Mouse (Mus musculus) splenic B cell, adult 2 months (primary cell): ENCODE measurements around the gene Gm4756.
"Not testable (repeated sequence)": the region's sequence is repeated elsewhere in the genome, so short reads cannot be mapped to it uniquely, and the experiment has no call there.

Experiments used
- DNase-seq: peaks from one replicate; pipeline ENCODE4 v3.0.0-alpha.2; 2011; ENCODE audit warnings: low read depth, low spot score
- H3K27me3 ChIP-seq: 2 replicates; pipeline ENCODE4 v1.6.1; 2012; ENCODE audit warnings: mild to moderate bottlenecking, low read length, moderate library complexity, mixed read lengths; ENCODE audit not compliant: control insufficient read depth, poor library complexity, insufficient read depth, severe bottlenecking
- H3K36me3 ChIP-seq: 2 replicates; pipeline ENCODE4 v1.6.1; 2012; ENCODE audit warnings: mild to moderate bottlenecking, low read length, moderate library complexity, mixed read lengths; ENCODE audit not compliant: control insufficient read depth, poor library complexity, insufficient read depth, severe bottlenecking

The Gm4756 gene

DNA sequence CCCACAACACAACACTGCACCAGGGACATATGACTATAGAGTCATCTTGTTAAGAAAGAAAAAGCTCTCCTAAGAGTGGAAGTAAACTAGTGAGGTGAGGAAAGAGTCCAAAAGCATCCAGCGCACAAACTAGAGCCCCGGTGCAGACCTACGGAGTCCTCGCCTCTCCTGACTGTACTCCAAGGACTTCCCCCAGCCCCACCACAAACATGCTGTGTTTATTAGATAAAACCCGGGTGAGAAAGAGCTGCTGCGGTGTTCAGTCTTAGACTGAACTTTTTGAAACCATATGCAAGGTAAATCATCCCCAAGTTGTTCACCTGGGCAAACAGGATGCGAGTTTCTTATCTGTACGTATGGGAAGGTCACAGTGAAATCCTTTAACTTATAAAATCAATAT, 21.5 kb upstream of the Gm4756 start:
- DNase-seq, result no peak
- Histone ChIP-seq H3K27me3 (no peaks in the 10 kb centered on the region), H3K36me3 (no peaks in the 10 kb centered on the region)

DNA sequence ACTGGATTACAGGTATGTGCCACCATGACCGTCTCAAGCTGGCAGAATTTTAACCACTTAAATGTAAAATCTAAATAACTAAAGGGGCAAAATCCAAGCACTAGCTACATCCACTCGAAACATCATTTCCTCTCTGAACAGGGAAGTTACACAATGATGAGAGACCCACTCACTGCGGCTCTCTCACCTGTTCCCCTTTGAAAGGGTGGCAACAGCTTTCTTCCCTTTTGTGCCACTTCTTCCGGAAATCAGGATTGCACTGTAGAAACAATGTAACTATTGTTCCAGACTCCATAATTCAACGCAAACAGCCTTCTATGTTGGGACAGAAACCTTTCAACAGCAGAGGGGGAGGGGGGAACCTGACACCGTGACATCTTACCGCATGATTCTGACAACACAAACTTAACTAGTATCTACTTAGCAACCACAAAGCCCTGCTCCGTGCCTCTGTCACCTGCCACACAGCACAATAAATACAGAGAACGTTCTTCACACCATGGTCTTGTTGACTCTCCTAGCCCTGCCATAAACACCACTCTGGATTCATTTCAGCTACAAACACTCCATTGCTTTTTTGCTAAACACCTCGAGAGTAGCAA, 18.5 kb upstream of the Gm4756 start:
- Histone ChIP-seq H3K27me3 (no peaks in the 10 kb centered on the region), H3K36me3 (no peaks in the 10 kb centered on the region)
- DNase-seq, result no peak

DNA sequence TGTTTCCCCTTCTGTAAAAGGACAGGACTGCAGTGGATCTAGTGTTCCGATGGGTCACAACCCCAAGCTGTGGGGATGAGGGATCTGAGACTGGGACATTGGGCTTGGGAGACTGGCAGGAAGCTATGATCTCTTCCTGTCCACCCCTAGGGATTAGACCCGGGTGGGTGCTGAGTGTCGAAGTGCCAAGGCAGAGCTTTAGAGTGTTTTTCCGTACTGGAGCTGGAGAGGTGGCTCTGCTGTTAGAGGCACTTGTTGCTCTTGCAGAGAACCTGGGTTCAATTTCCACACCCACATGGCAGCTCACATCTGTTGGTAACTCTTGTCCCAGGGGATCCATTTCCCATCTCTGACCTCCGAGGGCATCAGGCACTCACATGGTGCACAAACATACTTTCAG, 16.6 kb upstream of the Gm4756 start:
- Histone ChIP-seq H3K27me3 (no peaks in the 10 kb centered on the region), H3K36me3 (no peaks in the 10 kb centered on the region)
- DNase-seq, result no peak

DNA sequence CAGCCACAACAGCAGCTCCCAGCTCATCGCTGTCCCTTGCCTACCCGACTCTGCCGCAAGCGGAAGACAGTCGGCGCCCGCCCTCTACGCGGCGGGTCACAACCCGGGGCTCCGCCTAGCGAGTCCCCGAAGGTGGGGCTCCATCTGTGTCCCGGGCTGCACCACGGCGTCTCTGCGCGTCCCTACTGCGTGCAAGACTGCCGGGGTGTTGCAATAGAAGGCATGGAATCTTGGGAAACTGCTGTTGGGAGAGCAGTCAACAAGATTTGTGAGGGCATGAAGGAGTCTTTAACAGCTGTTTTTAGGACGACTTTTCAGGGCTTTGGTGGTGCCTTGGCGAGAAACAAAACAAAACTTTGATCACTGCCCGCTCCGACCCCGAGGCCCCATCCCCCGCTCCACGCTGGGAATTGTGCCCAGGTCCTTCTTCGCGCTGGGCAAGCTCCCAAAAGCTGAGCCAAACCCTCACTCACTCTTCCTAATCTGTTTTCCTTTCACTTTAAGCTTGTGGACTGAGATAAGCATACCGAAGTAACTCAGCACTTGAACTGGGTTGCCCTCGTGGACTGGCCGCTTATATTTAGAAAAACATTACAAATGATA, 15.4 kb upstream of the Gm4756 start, which contains the start of gene Dhrs7:
Gene Dhrs7 (minus strand): TSS at position 175 of the 603 bp plus-strand sequence.
- DNase-seq, result peak; percentile 77
- no peaks in the 10 kb centered on the region for H3K27me3 ChIP-seq
- no peaks in the 10 kb centered on the region for H3K36me3 ChIP-seq

DNA sequence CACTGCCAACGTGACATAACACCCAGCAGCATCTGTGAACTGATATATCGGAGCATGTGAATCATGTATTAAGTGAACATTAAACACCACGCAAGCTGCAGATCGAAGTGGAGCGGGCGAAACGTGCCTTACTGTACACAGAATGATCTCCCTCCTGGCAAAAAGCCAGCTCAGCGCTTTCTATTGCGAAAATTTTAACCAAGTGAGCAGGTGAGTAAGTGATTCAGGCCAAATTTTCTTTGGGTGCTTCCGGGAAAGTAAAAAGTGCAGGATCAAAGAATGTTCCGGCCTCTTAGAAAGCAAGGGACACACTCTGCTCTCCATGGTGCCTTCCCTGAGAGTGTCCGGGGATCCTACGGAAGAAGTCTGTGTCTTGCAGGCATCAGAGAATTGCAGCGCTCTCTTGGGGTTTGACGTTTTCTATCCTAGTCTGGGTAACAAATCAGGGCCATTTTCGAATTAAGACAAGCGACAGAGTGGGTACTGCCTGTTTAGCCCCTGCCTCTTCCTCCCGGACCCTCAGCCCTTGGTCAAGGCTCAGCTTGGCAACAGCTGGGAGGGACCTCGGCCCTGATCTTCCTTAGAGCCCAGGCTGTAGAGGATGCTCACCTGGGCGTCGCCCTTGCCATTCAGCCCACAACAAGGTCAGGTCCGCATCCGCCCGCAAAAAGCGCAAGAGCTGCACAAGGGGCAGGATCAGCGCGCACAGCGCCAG, 14.7 kb upstream of the Gm4756 start:
- DNase-seq, result peak; percentile 18
- no peaks in the 10 kb centered on the region for H3K27me3 ChIP-seq

DNA sequence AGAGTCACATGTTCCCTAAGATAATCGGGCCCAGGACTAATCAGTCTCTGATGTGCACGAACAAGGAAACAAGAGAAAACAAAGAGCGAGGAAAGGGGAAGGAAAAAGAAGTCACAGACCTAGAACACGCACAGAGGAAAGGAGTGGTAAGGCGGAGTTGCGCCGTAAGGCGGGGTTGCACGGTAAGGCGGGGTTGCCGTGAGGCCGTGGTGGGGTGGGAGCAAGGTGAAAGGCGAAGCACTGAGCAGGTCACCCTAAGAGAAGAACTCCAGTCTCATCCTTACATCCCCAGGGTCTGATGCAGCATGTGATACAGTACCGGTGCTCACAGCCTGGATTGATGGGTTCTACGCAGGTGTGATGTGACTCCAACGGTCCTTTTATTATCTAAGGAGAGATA, 6.3 kb upstream of the Gm4756 start:
- no peak for DNase-seq
- no peaks in the 10 kb centered on the region; the same call in 1 of the 2 replicates for H3K36me3 ChIP-seq
- H3K27me3 ChIP-seq, result no peaks in the 10 kb centered on the region

More for the DNA sequence above, 14.7 kb upstream of the Gm4756 start:
- no peaks in the 10 kb centered on the region for H3K36me3 ChIP-seq

DNA sequence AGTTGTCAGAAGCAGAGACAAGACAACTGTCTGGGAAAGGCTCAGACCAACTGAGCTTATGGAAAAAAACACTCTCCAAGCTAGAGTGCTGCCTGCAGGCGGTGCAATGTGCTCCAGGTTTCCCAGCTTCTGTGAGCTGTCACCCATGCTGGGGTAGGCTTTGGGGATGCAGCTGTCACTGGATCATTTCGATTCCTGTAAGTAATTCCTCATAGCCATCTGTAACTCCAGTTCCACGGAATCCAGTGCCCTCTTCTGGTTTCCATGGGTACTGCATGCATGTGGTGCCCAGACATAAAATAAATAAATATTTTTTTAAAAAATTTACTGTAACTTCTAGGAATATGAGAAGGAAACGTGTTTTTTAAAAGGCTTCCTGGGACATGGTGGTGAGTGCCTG, 5.2 kb upstream of the Gm4756 start:
- Histone ChIP-seq H3K36me3 (no peaks in the 10 kb centered on the region; the same call in 1 of the 2 replicates), H3K27me3 (no peaks in the 10 kb centered on the region)
- DNase-seq, result peak; percentile 39

DNA sequence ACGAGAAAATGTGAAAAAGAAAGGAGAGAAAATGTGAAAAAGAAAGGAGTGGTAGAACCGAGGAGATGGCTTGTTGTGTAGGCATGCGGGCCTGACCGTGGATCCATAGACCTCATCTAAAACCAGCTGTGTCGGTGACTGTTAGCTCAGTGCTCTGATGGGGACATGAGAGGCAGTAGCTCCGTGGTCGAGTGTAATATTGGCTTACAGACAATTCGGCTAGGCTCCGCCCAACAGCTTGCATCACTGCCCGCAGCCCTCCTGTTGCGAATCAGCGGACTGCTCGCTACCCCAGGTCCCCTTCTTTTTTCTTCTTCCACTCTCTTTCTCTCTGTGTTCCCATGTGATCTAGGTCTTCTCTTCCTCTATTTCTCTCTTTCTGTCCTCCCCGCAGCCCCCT, 540 bp downstream of the Gm4756 start:
- Histone ChIP-seq H3K27me3 (no peaks in the 10 kb centered on the region), H3K36me3 (no peaks in the 10 kb centered on the region)
- no peak for DNase-seq

DNA sequence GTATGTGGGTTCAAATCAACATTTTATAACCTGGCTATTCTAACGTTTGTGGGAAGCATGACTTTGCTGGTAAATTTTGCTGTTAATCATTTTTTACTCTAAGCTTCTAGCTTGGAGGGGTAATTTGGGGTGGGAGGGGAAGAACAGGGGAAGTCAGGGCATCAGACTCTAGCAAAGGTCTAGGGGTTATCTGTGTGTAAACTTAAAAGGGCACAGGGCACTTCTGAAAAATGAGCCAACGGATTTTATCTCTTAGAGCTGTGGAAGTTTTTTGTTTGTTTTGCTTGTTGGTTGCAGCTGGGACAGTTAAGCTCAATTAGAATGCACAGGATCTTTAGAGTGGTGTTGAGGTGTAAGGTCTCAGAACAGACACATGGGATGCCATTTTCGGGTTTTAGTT, 11.4 kb downstream of the Gm4756 start:
- no peak for DNase-seq
- Histone ChIP-seq H3K27me3 (no peaks in the 10 kb centered on the region), H3K36me3 (no peaks in the 10 kb centered on the region)

DNA sequence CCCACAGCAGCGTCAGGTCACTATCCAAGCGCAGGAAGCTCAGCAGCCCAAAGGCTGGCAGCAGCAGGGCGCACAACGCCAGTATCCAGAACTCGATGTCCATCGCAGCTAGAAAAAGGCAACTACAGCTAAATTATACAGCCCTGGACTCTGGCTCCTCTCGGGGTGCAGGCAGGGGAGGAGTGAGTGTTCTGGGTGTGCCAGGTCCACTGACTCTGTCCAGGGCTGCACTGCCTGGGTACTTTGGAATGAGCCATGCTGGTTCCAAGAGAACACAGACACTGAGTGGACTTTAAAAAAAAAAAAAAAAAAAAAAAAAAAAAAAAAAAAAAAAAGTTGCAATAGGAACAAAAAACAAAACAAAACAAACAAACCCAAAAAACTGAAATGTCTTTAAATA, 20.7 kb downstream of the Gm4756 start:
- no peak for DNase-seq
- no peaks in the 10 kb centered on the region for H3K36me3 ChIP-seq
- H3K27me3 ChIP-seq, result no peaks in the 10 kb centered on the region

DNA sequence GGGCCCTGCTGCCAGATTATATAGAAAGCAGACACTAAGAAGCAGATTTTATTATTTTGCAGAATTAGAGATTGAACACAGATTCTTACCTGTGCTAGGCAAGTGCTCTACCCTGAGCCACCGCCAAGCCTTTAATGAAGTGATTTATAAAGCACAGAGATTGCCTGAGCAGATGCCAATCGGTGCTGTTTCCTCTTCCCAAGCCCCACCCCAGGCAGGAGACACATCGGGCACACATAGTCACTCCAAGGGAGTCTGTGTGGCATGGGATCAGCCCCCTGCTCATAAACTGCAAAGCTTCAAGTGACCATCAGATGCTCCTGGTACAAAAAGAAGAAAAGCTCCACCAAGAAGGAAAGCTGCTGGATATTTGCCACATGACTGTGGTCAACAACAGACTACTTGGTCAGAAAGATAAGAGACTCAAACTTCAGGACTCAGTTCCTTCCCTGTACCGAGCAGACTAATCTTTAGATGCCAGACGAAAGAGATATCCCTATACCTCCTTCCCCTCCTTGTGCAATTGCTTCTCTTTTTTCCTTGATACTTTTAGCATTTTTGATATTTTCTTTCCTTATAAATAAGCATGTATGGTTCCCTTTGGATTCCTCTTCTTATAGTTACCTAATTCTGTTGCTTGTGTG, 26.5 kb downstream of the Gm4756 start:
- Histone ChIP-seq H3K27me3 (no peaks in the 10 kb centered on the region), H3K36me3 (no peaks in the 10 kb centered on the region)
- no peak for DNase-seq

DNA sequence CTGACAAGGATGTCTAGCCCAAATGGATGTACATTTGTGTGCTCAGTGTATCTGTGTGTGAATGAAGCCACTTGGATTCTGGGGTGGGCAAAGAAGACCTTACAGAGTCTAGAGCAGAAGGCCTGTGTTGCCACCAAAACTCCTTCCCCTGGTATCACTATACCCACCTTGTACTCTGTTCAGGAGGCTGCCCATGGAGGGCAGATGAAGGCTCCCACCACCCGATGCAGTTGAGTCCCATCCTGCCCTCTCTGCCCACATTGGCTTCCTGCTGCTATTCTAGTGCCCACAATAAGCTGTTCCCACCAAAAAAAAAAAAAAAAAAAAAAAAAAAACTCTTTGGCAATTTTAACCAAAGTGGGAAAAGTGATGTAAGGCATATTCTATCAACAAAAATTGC, 28.0 kb downstream of the Gm4756 start:
- H3K27me3 ChIP-seq, result no peaks in the 10 kb centered on the region
- H3K36me3 ChIP-seq, result no peaks in the 10 kb centered on the region
- DNase-seq, result no peak

DNA sequence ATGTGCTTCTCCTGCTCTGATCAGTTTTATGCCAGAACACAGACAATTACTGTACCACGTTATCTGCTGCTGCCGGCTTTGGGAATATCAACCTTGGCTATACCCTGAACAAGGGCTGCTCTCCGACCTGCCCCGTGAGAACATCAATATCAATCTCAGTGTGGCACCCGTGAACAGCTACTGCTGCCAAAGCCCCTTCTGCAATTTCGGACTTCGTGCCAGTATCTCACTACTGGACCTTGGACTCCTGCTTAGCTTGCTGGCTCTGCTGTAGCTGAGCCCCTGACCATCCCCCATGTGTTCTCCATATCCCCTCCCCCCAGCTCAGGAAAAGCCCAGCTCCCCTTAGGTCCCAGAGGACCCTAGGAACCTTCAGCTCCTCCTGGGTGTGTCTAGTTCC, 28.6 kb downstream of the Gm4756 start:
- DNase-seq, result no peak
- Histone ChIP-seq H3K36me3 (no peaks in the 10 kb centered on the region), H3K27me3 (no peaks in the 10 kb centered on the region)

DNA sequence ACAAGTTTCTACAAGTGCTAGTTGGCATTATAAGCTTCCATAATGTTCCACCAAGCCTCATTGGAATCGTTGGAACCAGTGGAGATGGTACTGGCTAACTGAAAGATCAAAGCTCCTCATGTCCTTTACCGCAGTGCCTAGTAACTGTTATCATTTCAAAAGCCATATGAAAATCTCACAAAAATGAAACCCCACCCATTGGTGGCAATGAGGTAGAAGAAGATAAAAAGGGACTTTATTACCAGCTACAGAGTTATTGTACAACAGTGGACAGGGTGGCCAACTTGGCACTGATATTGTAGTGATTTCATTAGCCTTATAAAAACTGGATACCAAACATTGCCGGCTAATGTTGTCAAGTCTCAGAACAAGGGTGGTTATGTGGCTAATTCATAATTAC, 37.4 kb downstream of the Gm4756 start:
- DNase-seq, result no peak
- Histone ChIP-seq H3K36me3 (no peaks in the 10 kb centered on the region), H3K27me3 (no peaks in the 10 kb centered on the region)

DNA sequence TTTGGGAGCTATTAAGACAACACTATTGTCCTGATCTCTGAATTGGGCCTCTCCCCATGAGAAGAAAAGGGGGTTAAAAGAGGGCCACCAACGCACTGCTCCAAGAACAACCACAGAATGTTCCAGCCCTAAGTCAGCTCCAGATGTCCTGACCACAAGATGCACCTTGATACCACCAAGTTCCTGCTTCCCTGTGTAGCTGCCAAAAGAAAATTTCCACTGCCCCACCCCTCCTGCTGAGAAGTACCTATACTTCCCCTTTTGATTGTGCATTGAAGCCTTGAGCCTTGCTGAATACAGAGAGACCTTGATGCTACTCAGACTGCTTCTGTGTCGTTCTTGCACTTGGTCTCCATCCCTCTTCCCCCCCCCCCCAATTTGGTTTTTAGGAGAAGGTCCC, 50.7 kb downstream of the Gm4756 start:
- H3K27me3 ChIP-seq, DNase-seq, H3K36me3 ChIP-seq: not testable (repeated sequence)
